Mouse (Mus musculus) monocyte, adult 5-6 weeks (primary cell): ENCODE measurements around the gene Psme2. TPM values are rescaled to one million over a fixed set of nuclear protein-coding genes. Genes with fewer than 3 reads are reported as not detected.

Source experiments
- ATAC-seq: fragments of 153-309, 156-312 bp; replicated peaks from 2 replicates; pipeline ENCODE4 v1.8.0; 2017; ENCODE audit warnings: mild to moderate bottlenecking; ENCODE audit not compliant: low TSS enrichment, insufficient number of reproducible peaks, severe bottlenecking, poor library complexity, low FRiP score
- total RNA-seq: library from RNA; stranded (forward); fragments of 200-1000, 200-491, 200-594 nt; gene quantifications from 3 replicates; pipeline ENCODE4 v1.2.3, GENCODE M21; 2017

Gene Psme2
- total RNA-seq, 1 experiment from 2014 or later = 300 TPM

GRCm38 (mm10) chr14:55575711-55576110 lies 15.2 kb downstream of the Psme2 start:
- ATAC-seq = no peak

GRCm38 (mm10) chr14:55575302-55575701 lies 15.6 kb downstream of the Psme2 start, which contains the start of gene Fitm1:
TSS of gene Fitm1 (plus strand) at chr14:55575617.
- no peak for ATAC-seq

GRCm38 (mm10) chr14:55571760-55572159 lies 19.2 kb downstream of the Psme2 start:
- ATAC-seq = no peak

- ATAC-seq = no peak
Measured at GRCm38 (mm10) chr14:55570588-55570987, 20.3 kb downstream of the Psme2 start.

- no peak for ATAC-seq
Measured at GRCm38 (mm10) chr14:55567496-55567895, 23.4 kb downstream of the Psme2 start.

- no peak for ATAC-seq
Measured at GRCm38 (mm10) chr14:55565748-55566147, 25.2 kb downstream of the Psme2 start.

GRCm38 (mm10) chr14:55563249-55563648 lies 27.7 kb downstream of the Psme2 start:
- no peak for ATAC-seq

- no peak for ATAC-seq
Measured at GRCm38 (mm10) chr14:55561860-55562259, 29.1 kb downstream of the Psme2 start.

GRCm38 (mm10) chr14:55560202-55561073 lies 30.5 kb downstream of the Psme2 start, which contains the start of gene A730061H03Rik:
TSS of gene A730061H03Rik (minus strand) at chr14:55560406.
- peak; percentile 77 for ATAC-seq

GRCm38 (mm10) chr14:55559799-55560201 lies 31.1 kb downstream of the Psme2 start, which contains the start of gene Dcaf11:
TSS of gene Dcaf11 (plus strand) at chr14:55560006.
- peak; percentile 51 for ATAC-seq

- ATAC-seq = no peak
Measured at GRCm38 (mm10) chr14:55558740-55559448, 32.0 kb downstream of the Psme2 start.

GRCm38 (mm10) chr14:55557587-55557986 lies 33.3 kb downstream of the Psme2 start:
- ATAC-seq = no peak

- peak; percentile 64 for ATAC-seq
Measured at GRCm38 (mm10) chr14:55557003-55557402, 33.9 kb downstream of the Psme2 start.

GRCm38 (mm10) chr14:55555788-55556187 lies 35.1 kb downstream of the Psme2 start:
- no peak for ATAC-seq

- ATAC-seq = no peak
Measured at GRCm38 (mm10) chr14:55554635-55555034, 36.3 kb downstream of the Psme2 start.

- no peak for ATAC-seq
Measured at GRCm38 (mm10) chr14:55551794-55552193, 39.1 kb downstream of the Psme2 start.

- ATAC-seq = no peak
Measured at GRCm38 (mm10) chr14:55551347-55551746, 39.6 kb downstream of the Psme2 start.

- no peak for ATAC-seq
Measured at GRCm38 (mm10) chr14:55550191-55550590, 40.7 kb downstream of the Psme2 start.

- no peak for ATAC-seq
Measured at GRCm38 (mm10) chr14:55544334-55544733, 46.6 kb downstream of the Psme2 start.

GRCm38 (mm10) chr14:55542268-55542667 lies 48.6 kb downstream of the Psme2 start:
- no peak for ATAC-seq
